Mouse (Mus musculus): ENCODE results near the gene Dnm3. TPM values are rescaled to one million over a fixed set of nuclear protein-coding genes. Genes with fewer than 3 reads are reported as not detected.

The Dnm3 gene
- polyA plus RNA-seq, 1 experiment from 2014 or later = 33.5 TPM

GRCm38 (mm10) chr1:162052138-162052537 lies 425.7 kb downstream of the Dnm3 start:
- whole genome bisulfite sequencing = 65% methylated on average over 7 of the region's 7 CpGs
- no peak overlapping the region for H3K4me2 ChIP-seq (replicated peaks)
- ATAC-seq = no peak
- peak overlapping the region; percentile 83 for H3K27ac ChIP-seq
- H3K9me3 ChIP-seq = no peaks in the 10 kb centered on the region
- no peak overlapping the region for H3K9ac ChIP-seq (replicated peaks)
- no peaks in the 10 kb centered on the region for H3K27me3 ChIP-seq
- H3K4me1 ChIP-seq (replicated peaks) = peaks cover 21% of the 10 kb centered on the region
- H3K4me3 ChIP-seq (replicated peaks) = no peak overlapping the region
- H3K36me3 ChIP-seq = no peaks in the 10 kb centered on the region

- no peak overlapping the region for H3K9ac ChIP-seq (replicated peaks)
- 89% methylated on average over 4 of the region's 4 CpGs for WGBS
- H3K36me3 ChIP-seq = no peaks in the 10 kb centered on the region
- no peak overlapping the region for H3K4me3 ChIP-seq (replicated peaks)
- ATAC-seq = no peak
- no peaks in the 10 kb centered on the region for H3K9me3 ChIP-seq
- H3K4me2 ChIP-seq (replicated peaks) = no peak overlapping the region
- H3K4me1 ChIP-seq (replicated peaks) = peaks cover 21% of the 10 kb centered on the region
- no peaks in the 10 kb centered on the region for H3K27me3 ChIP-seq
- H3K27ac ChIP-seq = 0 out of 2 replicates have a peak overlapping the region, but pooled peaks have one; percentile 83
These were observed 426.1 kb downstream of the Dnm3 start for GRCm38 (mm10) chr1:162051710-162052109.

GRCm38 (mm10) chr1:162047673-162048072 lies 430.2 kb downstream of the Dnm3 start:
- H3K9ac ChIP-seq (replicated peaks) = no peak overlapping the region
- H3K4me1 ChIP-seq (replicated peaks) = peaks cover 6% of the 10 kb centered on the region
- H3K4me2 ChIP-seq (replicated peaks) = no peak overlapping the region
- H3K27me3 ChIP-seq = no peaks in the 10 kb centered on the region
- 80% methylated on average over 7 of the region's 7 CpGs for WGBS
- no peaks in the 10 kb centered on the region for H3K36me3 ChIP-seq
- H3K4me3 ChIP-seq (replicated peaks) = no peak overlapping the region
- H3K9me3 ChIP-seq = no peaks in the 10 kb centered on the region
- ATAC-seq = no peak
- H3K27ac ChIP-seq = no peak overlapping the region

GRCm38 (mm10) chr1:162043788-162044717 lies 433.8 kb downstream of the Dnm3 start:
- no peak overlapping the region for H3K27ac ChIP-seq

GRCm38 (mm10) chr1:162043216-162043615 lies 434.6 kb downstream of the Dnm3 start:
- 75% methylated on average over 1 of the region's 1 CpGs for WGBS
- Histone ChIP-seq H3K9ac (replicated peaks) (no peak overlapping the region), H3K4me2 (replicated peaks) (no peak overlapping the region), H3K36me3 (no peaks in the 10 kb centered on the region), H3K27ac (no peak overlapping the region), H3K4me3 (replicated peaks) (no peak overlapping the region), H3K27me3 (no peaks in the 10 kb centered on the region), H3K9me3 (no peaks in the 10 kb centered on the region), H3K4me1 (replicated peaks) (no peaks in the 10 kb centered on the region)
- no peak for ATAC-seq

More at GRCm38 (mm10) chr1:162043788-162044717, 433.8 kb downstream of the Dnm3 start:
- Histone ChIP-seq H3K9ac (replicated peaks) (no peak overlapping the region), H3K4me3 (replicated peaks) (no peak overlapping the region), H3K4me2 (replicated peaks) (no peak overlapping the region), H3K36me3 (no peaks in the 10 kb centered on the region), H3K4me1 (replicated peaks) (no peaks in the 10 kb centered on the region), H3K27me3 (no peaks in the 10 kb centered on the region), H3K9me3 (no peaks in the 10 kb centered on the region)
- no peak for ATAC-seq
- WGBS = 80% methylated on average over 8 of the region's 8 CpGs

GRCm38 (mm10) chr1:162042384-162042783 lies 435.4 kb downstream of the Dnm3 start:
- H3K36me3 ChIP-seq = no peaks in the 10 kb centered on the region
- no peak overlapping the region for H3K9ac ChIP-seq (replicated peaks)
- no peaks in the 10 kb centered on the region for H3K27me3 ChIP-seq
- H3K4me1 ChIP-seq (replicated peaks) = 0 out of 2 replicates have a peak, but pooled peaks cover 6% of the 10 kb centered on the region
- WGBS = 91% methylated on average over 5 of the region's 5 CpGs
- H3K4me2 ChIP-seq (replicated peaks) = no peak overlapping the region
- no peaks in the 10 kb centered on the region for H3K9me3 ChIP-seq
- no peak overlapping the region for H3K27ac ChIP-seq
- ATAC-seq = no peak
- H3K4me3 ChIP-seq (replicated peaks) = no peak overlapping the region

- H3K27ac ChIP-seq = no peak overlapping the region
- no peaks in the 10 kb centered on the region for H3K27me3 ChIP-seq
- WGBS = 94% methylated on average over 6 of the region's 6 CpGs
- H3K36me3 ChIP-seq = no peaks in the 10 kb centered on the region
- H3K4me1 ChIP-seq (replicated peaks) = 0 out of 2 replicates have a peak, but pooled peaks cover 13% of the 10 kb centered on the region
- no peaks in the 10 kb centered on the region for H3K9me3 ChIP-seq
- no peak overlapping the region for H3K9ac ChIP-seq (replicated peaks)
- no peak overlapping the region for H3K4me2 ChIP-seq (replicated peaks)
- no peak overlapping the region for H3K4me3 ChIP-seq (replicated peaks)
- ATAC-seq = no peak
These were observed 437.2 kb downstream of the Dnm3 start for GRCm38 (mm10) chr1:162040490-162041274.

GRCm38 (mm10) chr1:162039808-162040207 lies 438.0 kb downstream of the Dnm3 start:
- Histone ChIP-seq H3K27me3 (no peaks in the 10 kb centered on the region), H3K9me3 (no peaks in the 10 kb centered on the region), H3K9ac (replicated peaks) (no peak overlapping the region), H3K27ac (no peak overlapping the region), H3K4me2 (replicated peaks) (no peak overlapping the region), H3K4me1 (replicated peaks) (0 out of 2 replicates have a peak, but pooled peaks cover 13% of the 10 kb centered on the region), H3K36me3 (no peaks in the 10 kb centered on the region), H3K4me3 (replicated peaks) (no peak overlapping the region)
- ATAC-seq = no peak
- 85% methylated on average over 7 of the region's 7 CpGs for WGBS

GRCm38 (mm10) chr1:162039011-162039595 lies 438.7 kb downstream of the Dnm3 start:
- Histone ChIP-seq H3K36me3 (no peaks in the 10 kb centered on the region), H3K27me3 (no peaks in the 10 kb centered on the region), H3K4me1 (replicated peaks) (0 out of 2 replicates have a peak, but pooled peaks cover 13% of the 10 kb centered on the region), H3K4me2 (replicated peaks) (no peak overlapping the region), H3K9ac (replicated peaks) (no peak overlapping the region), H3K4me3 (replicated peaks) (no peak overlapping the region), H3K27ac (no peak overlapping the region), H3K9me3 (no peaks in the 10 kb centered on the region)
- ATAC-seq = no peak
- 85% methylated on average over 9 of the region's 9 CpGs for WGBS

- ATAC-seq = no peak
- 80% methylated on average over 5 of the region's 5 CpGs for WGBS
These were observed 439.4 kb downstream of the Dnm3 start for GRCm38 (mm10) chr1:162038431-162038830.

GRCm38 (mm10) chr1:162037968-162038421 lies 439.8 kb downstream of the Dnm3 start:
- peaks cover 5% of the 10 kb centered on the region; the same call in 1 of the 2 replicates for H3K9me3 ChIP-seq
- 63% methylated on average over 10 of the region's 10 CpGs for WGBS
- no peaks in the 10 kb centered on the region for H3K36me3 ChIP-seq
- no peaks in the 10 kb centered on the region for H3K27me3 ChIP-seq
- peak; percentile 74 for ATAC-seq
- 0 out of 2 replicates have a peak, but pooled peaks cover 13% of the 10 kb centered on the region for H3K4me1 ChIP-seq (replicated peaks)
- no peak overlapping the region for H3K4me3 ChIP-seq (replicated peaks)
- H3K9ac ChIP-seq (replicated peaks) = no peak overlapping the region
- no peak overlapping the region for H3K4me2 ChIP-seq (replicated peaks)
- 0 out of 2 replicates have a peak overlapping the region, but pooled peaks have one; percentile 11 for H3K27ac ChIP-seq

More at GRCm38 (mm10) chr1:162038431-162038830, 439.4 kb downstream of the Dnm3 start:
- Histone ChIP-seq H3K36me3 (no peaks in the 10 kb centered on the region), H3K9me3 (peaks cover 5% of the 10 kb centered on the region; the same call in 1 of the 2 replicates), H3K4me1 (replicated peaks) (0 out of 2 replicates have a peak, but pooled peaks cover 13% of the 10 kb centered on the region), H3K9ac (replicated peaks) (no peak overlapping the region), H3K27me3 (no peaks in the 10 kb centered on the region), H3K4me3 (replicated peaks) (no peak overlapping the region), H3K27ac (no peak overlapping the region), H3K4me2 (replicated peaks) (no peak overlapping the region)
